Mouse (Mus musculus): Measurements from ENCODE around the gene U2surp. TPM values are rescaled to one million over a fixed set of nuclear protein-coding genes. Genes with fewer than 3 reads are reported as not detected.

The U2surp gene
- total RNA-seq (2014; fragmentation: Nextera tagmentation) (84.3 and 94.2 TPM in 2 replicates), total RNA-seq (2017) (186 and 187 TPM in 2 replicates)

DNA sequence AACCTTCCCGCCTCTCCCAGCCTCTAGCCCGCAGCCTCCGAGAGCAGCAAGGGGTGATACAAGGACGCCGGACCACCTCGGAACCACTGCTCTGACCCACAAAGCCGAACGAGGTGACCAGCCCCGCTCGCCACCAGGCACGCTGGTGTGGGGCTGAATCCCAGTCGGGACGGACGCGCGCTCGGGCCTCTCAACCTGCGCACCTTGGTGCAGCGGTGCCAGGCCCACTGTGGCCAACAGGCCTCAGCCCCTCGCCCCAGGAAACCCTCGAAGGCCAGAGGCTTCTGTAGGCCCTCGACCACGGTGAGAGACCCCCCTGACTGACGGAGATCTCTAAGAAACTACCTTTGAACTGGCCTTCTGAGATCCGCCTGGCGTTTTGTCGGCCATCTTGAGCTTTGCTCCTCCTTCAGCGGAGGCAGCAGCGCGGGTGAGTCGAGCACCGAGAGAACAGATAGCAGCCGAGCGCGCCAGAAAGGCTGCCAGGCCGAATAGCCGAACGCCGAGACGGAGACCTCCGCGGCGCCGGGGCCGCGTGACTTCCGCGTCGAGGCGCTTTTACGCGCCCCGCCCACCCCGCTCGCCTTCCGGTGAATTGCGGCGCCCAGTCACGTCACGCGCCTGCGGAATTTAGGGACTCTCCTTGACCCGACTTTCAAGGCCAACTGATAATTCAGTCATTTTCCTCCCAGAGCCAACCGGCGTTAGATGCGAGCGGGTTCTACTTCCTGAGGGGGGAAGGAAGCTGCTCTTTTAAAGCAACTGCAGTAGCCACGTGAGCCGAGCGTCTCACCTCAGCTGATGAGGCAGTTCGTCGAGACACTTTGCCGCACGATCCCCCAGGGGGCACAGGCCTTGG lies at the start of gene U2surp:
Gene U2surp, minus strand, starts transcription at position 525 of the 859 bp plus-strand sequence.
- ATAC-seq (replicated peaks; ENCODE audit: poor library complexity, severe bottlenecking), result peak; percentile 87

DNA sequence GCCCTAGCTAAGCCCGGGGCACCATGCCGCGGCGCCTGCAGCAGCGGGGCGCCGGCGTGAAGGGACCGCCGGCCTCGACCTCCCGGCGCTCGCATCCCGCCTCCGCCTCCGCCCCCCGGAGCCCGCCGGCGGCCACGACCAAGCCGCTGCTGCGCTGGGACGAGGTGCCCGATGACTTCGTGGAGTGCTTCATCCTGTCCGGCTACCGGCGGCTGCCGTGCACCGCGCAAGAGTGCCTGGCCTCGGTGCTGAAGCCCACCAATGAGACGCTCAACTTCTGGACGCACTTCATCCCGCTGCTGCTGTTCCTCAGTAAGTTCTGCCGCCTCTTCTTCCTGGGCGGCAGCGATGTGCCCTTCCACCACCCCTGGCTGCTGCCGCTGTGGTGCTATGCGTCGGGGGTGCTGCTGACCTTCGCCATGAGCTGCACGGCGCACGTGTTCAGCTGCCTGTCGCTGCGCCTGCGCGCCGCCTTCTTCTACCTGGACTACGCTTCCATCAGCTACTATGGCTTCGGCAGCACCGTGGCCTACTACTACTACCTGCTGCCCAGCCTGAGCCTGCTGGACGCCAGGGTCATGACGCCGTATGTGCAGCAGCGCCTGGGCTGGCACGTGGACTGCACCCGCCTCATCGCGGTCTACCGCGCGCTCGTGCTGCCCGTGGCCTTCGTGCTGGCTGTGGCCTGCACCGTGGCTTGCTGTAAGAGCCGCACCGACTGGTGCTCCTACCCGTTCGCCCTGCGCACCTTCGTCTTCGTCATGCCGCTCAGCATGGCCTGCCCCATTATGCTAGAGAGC lies 48.3 kb upstream of the U2surp start:
- ATAC-seq (replicated peaks; ENCODE audit: poor library complexity, severe bottlenecking), result peak; percentile 43

GRCm38 (mm10) chr9:95559059-95559935 lies 47.5 kb upstream of the U2surp start, which contains the start of gene Paqr9:
Paqr9 (plus strand) TSS chr9:95559657.
- peak; percentile 18 for ATAC-seq (replicated peaks; ENCODE audit: poor library complexity, severe bottlenecking)

DNA sequence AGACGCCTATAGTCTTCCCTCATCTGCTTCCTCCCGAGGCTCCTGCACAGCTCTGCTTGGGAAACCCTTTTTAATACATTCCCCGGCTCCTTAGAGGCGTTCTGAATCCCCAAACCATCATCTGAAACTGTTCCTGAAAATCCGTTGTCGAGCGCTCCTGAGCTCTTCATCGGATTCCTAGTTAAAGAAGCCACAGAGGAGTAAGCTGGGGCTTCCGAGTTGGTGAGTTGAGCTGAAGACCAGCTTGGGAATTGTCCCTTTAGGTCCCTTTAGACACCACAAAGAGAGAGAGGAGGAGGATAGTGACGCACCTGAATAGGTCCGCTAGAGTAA lies 46.9 kb upstream of the U2surp start:
- ATAC-seq (replicated peaks; ENCODE audit: poor library complexity, severe bottlenecking), result no peak

GRCm38 (mm10) chr9:95557722-95558121 lies 45.9 kb upstream of the U2surp start:
- ATAC-seq (replicated peaks; ENCODE audit: poor library complexity, severe bottlenecking), result no peak

DNA sequence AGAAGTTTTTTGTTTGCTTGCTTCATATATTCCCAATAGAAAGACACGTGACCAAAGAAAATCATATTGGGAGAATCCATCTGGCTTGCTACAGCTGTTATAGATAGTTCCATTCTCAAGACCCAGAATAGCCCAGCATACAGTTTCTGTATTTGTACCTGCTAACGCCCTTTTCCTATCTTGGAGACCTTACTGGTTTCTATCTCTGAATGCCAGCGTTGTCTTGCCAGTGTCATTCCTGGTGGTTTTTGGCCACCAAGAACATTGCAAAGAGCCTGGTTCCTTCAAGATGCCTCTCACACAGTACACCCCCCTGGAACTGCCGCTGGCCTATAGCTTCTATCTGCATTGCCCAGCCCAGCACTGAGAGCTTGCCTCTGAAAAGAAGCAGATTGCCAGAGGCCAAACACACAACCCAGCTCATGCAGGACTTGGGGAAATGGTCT lies 44.3 kb upstream of the U2surp start:
- ATAC-seq (replicated peaks; ENCODE audit: poor library complexity, severe bottlenecking), result no peak

DNA sequence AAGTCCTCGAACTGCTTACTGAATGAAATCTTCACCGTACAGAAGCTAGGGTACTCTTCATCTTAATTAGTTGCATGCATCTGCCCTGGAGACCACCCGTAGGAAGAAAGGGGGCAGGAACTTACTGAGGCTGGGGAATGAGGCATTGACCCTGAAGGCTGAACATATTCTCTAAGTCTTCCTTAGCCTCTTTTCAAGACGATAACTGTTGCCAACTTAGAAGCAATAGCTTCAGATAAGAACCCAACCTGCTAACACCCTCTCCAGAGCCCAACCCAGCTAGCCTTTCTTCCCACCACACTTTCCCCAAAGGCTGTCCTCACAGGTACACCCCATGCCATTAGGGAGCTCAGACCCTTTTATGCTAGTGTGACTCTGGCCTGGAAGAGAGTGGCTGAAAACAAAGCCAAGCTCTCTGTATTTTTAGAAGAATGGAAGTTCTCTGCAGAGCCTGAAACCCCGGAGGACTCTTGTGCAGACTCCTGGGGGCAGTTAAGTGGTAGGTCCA lies 43.5 kb upstream of the U2surp start:
- ATAC-seq (replicated peaks; ENCODE audit: poor library complexity, severe bottlenecking), result no peak

- peak; percentile 40 for ATAC-seq (replicated peaks; ENCODE audit: poor library complexity, severe bottlenecking)
These were observed 42.7 kb upstream of the U2surp start for GRCm38 (mm10) chr9:95554231-95555221.

GRCm38 (mm10) chr9:95552175-95552705 lies 40.4 kb upstream of the U2surp start:
- ATAC-seq (replicated peaks; ENCODE audit: poor library complexity, severe bottlenecking), result peak; percentile 48

DNA sequence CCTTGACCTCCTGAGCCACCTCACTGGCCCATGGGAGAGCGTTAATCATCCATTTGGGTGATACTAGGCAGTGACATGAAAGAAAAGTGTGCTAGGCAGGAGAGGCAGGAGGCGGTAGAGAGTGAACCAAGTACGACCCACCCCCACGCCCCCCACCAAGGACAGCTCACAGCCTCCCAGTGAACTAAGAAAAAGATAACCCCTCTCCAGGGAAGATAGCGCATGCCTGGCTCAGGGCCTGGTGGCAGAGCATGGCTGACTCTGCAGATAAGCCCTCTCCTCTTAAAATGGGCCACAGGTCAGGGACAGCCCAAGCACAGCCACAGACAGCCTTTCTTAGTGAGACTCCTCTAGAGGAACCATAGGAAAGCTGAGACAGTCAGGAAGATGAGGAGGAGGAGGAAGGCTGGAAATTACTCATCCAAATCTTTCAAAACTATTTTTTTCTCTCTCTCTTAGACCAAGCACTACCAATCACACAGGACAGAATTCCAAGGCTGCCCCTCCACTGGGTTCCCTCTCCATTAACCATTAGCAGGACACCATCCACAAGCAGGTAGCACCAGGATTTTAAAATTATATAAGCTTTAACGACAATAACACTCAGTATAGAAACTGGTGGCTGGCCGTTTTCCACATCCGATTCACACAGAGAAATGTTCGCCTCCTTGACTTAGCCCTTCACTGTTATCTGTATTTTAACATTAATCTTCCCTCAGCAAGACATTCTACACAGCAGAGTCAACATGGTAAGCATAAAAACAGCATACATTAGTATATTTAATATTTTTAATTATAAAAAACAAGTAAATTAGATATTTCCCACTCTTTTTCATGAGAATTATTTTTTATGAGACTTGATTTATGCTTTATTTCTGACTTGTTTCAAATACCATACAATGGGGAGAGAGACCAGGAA lies 39.3 kb upstream of the U2surp start:
- no peak for ATAC-seq (replicated peaks; ENCODE audit: poor library complexity, severe bottlenecking)

- no peak for ATAC-seq (replicated peaks; ENCODE audit: poor library complexity, severe bottlenecking)
These were observed 38.0 kb upstream of the U2surp start for GRCm38 (mm10) chr9:95549626-95550411.

- ATAC-seq (replicated peaks; ENCODE audit: poor library complexity, severe bottlenecking), result 0 out of 2 replicates have a peak, but pooled peaks have one; percentile 27
These were observed 34.9 kb upstream of the U2surp start for GRCm38 (mm10) chr9:95546679-95547078.

DNA sequence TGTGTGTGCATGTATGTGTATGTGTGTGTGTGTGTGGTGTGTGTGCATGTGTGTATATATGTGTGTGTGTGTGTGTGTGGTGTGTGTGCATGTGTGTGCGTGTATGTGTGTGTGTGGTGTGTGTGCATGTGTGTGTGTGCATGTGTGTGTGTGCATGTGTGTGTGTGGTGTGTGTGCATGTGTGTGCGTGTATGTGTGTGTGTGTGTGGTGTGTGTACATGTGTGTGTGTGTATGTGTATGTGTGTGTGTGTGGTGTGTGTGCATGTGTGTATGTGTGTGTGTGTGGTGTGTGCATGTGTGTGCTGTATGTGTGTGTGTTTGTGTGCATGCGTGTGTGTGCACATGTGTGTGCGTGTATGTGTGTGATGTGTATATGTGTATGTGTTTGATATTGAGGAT lies 32.8 kb upstream of the U2surp start:
- no peak for ATAC-seq (replicated peaks; ENCODE audit: poor library complexity, severe bottlenecking)

DNA sequence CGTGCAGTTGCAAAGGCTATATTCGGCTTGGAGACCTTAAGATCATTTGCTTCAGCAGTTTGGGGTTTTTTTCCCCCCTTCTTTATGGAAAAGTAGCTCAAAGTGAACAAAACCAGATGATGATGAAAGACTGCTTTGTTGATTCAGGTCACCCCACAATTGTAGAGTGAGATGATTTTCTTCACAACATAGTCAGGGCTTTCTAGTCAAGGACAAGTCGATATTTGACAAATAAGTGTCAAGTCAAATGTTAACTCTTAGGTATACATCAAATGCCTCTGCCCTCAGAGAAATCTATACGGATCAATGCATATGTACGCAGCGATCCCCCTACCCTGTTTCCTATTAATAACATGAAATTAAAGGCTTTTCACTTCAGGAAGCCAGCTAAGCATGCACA lies 30.7 kb upstream of the U2surp start:
- ATAC-seq (replicated peaks; ENCODE audit: poor library complexity, severe bottlenecking), result no peak

DNA sequence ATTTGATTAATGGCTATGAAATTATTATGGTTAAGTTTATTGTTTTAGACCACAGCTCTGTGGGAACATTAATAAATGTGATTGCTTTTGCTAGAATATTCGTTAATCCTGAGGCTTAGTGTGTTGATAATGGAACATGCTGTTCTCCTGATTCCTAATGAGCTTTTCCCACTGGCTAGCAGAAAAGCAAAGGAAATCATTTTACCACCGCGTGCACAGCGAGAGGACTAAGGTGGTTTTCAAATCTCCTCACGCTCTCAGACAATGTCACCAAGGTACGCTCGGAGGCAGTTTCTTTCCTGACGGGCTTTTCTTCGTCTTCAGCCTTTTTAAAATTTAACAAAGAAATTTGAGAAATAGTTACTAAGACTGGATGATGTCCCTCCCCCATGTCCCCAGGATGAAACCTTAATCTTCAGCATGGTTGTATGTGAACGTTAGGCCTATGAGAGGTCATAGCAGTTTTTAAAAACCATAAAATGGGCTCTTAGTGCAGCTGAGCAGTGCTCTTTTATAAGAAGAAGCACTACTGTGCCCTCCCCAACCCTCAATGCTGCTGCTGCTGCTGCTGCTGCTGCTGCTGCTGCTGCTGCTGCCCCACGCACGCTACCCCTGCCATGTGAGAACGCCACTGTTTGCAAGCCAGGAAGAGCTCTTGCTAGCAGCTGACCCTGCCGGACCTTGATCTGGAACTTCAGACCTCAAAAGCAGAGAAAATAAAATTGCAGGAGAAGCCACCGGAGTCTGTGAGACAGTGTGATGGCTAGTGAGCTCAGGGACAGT lies 30.0 kb upstream of the U2surp start:
- no peak for ATAC-seq (replicated peaks; ENCODE audit: poor library complexity, severe bottlenecking)

- no peak for ATAC-seq (replicated peaks; ENCODE audit: poor library complexity, severe bottlenecking)
These were observed 29.4 kb upstream of the U2surp start for GRCm38 (mm10) chr9:95541208-95541607.

Data from granulocyte monocyte progenitor cell, adult 5-6 weeks (primary cell).